Comparison of ENCODE assay signal across 8 mouse cellular contexts in genomic region chr5:140767704-140768141, GRCm38 (mm10). TPM values are rescaled to one million over a fixed set of nuclear protein-coding genes. Genes with fewer than 3 reads are reported as not detected.
DNase-seq lines count a peak whose midpoint lies in the region; ATAC-seq and TF ChIP-seq lines count a peak whose summit lies in the region.

No protein-coding gene starts in this region.

- no peak overlapping the region for H3K4me2 ChIP-seq in forebrain, embryonic 11.5 days (ENCODE audit: low read depth, low read length, severe bottlenecking)
- peak overlapping the region; percentile 47 for H3K4me2 ChIP-seq in heart, embryonic 13.5 days
- H3K4me2 ChIP-seq in kidney, postnatal 0 days (ENCODE audit: low read length), result peak overlapping the region; percentile 26; the same call in 1 of the 2 replicates
- H3K4me2 ChIP-seq in limb, embryonic 15.5 days, result no peak overlapping the region
- H3K4me2 ChIP-seq in midbrain, embryonic 16.5 days (ENCODE audit: low read length), result no peak overlapping the region
- H3K4me2 ChIP-seq in stomach, postnatal 0 days (replicated peaks; ENCODE audit: low read depth), result no peak overlapping the region

- peak; percentile 72 for DNase-seq in urinary bladder, postnatal 14 days (ENCODE audit: low spot score)
- DNase-seq in urinary bladder, adult 2 months (ENCODE audit: low spot score), result no peak
- peak; percentile 76 for DNase-seq in forebrain, embryonic 11.5 days (ENCODE audit: low spot score)
- DNase-seq in kidney, postnatal 0 days (ENCODE audit: low spot score), result peak; percentile 91
- peak; percentile 56 for DNase-seq in stomach, postnatal 0 days (ENCODE audit: low spot score)

- H3K36me3 ChIP-seq in forebrain, embryonic 11.5 days (ENCODE audit: control insufficient read depth, insufficient read depth, low read length), result no peaks in the 10 kb centered on the region
- H3K36me3 ChIP-seq in heart, embryonic 13.5 days, result peaks cover 9% of the 10 kb centered on the region; the same call in 1 of the 2 replicates
- H3K36me3 ChIP-seq in kidney, postnatal 0 days (ENCODE audit: insufficient read depth, low read length), result no peaks in the 10 kb centered on the region
- H3K36me3 ChIP-seq in limb, embryonic 15.5 days, result peaks cover 8% of the 10 kb centered on the region; the same call in 1 of the 2 replicates
- no peaks in the 10 kb centered on the region for H3K36me3 ChIP-seq in midbrain, embryonic 16.5 days (ENCODE audit: control insufficient read depth, insufficient read depth, low read length)
- H3K36me3 ChIP-seq in stomach, postnatal 0 days (ENCODE audit: control insufficient read depth, insufficient read depth, low read length), result no peaks in the 10 kb centered on the region

- H3K4me1 ChIP-seq in forebrain, embryonic 11.5 days (replicated peaks; ENCODE audit: control insufficient read depth, insufficient read depth, low read length), result peaks cover 12% of the 10 kb centered on the region; the same call in 1 of the 2 replicates
- H3K4me1 ChIP-seq in heart, embryonic 13.5 days, result peaks cover 76% of the 10 kb centered on the region
- peaks cover 33% of the 10 kb centered on the region for H3K4me1 ChIP-seq in kidney, postnatal 0 days (replicated peaks; ENCODE audit: insufficient read depth, low read length)
- H3K4me1 ChIP-seq in limb, embryonic 15.5 days, result peaks cover 48% of the 10 kb centered on the region
- H3K4me1 ChIP-seq in midbrain, embryonic 16.5 days (ENCODE audit: control insufficient read depth, insufficient read depth, low read length), result peaks cover 26% of the 10 kb centered on the region
- H3K4me1 ChIP-seq in stomach, postnatal 0 days (replicated peaks; ENCODE audit: control insufficient read depth, insufficient read depth), result peaks cover 15% of the 10 kb centered on the region

- WGBS in forebrain, embryonic 11.5 days, result 22% methylated on average over 9 of the region's 9 CpGs
- 7% methylated on average over 9 of the region's 9 CpGs for whole genome bisulfite sequencing in heart, embryonic 13.5 days
- WGBS in kidney, postnatal 0 days, result 6% methylated on average over 9 of the region's 9 CpGs
- WGBS in limb, embryonic 15.5 days, result 40% methylated on average over 9 of the region's 9 CpGs
- WGBS in midbrain, embryonic 16.5 days, result under 1% methylated on average over 9 of the region's 9 CpGs
- 21% methylated on average over 9 of the region's 9 CpGs for WGBS in stomach, postnatal 0 days

- ATAC-seq in forebrain, embryonic 11.5 days (replicated peaks; ENCODE audit: low FRiP score), result peak; percentile 56; the same call in 1 of the 2 replicates
- ATAC-seq in heart, embryonic 13.5 days (ENCODE audit: extremely low read depth, insufficient number of reproducible peaks, low FRiP score, low TSS enrichment), result peak; percentile 56; the same call in 1 of the 2 replicates
- ATAC-seq in kidney, postnatal 0 days (replicated peaks; ENCODE audit: low FRiP score, low read depth), result peak; percentile 82
- no peak for ATAC-seq in limb, embryonic 15.5 days (ENCODE audit: insufficient number of reproducible peaks, low FRiP score, low TSS enrichment, low read depth)
- ATAC-seq in midbrain, embryonic 16.5 days, result peak; percentile 63
- peak; percentile 53; the same call in 1 of the 2 replicates for ATAC-seq in stomach, postnatal 0 days (ENCODE audit: low FRiP score, low TSS enrichment)

- H3K4me3 ChIP-seq in forebrain, embryonic 11.5 days (ENCODE audit: low read depth, low read length), result no peak overlapping the region
- H3K4me3 ChIP-seq in heart, embryonic 13.5 days, result no peak overlapping the region
- H3K4me3 ChIP-seq in kidney, postnatal 0 days (replicated peaks; ENCODE audit: low read depth, low read length), result no peak overlapping the region
- no peak overlapping the region for H3K4me3 ChIP-seq in limb, embryonic 15.5 days
- H3K4me3 ChIP-seq in midbrain, embryonic 16.5 days (ENCODE audit: low read depth, low read length), result no peak overlapping the region
- no peak overlapping the region for H3K4me3 ChIP-seq in stomach, postnatal 0 days (ENCODE audit: low read depth, low read length)

- no peaks in the 10 kb centered on the region for H3K9me3 ChIP-seq in forebrain, embryonic 11.5 days (ENCODE audit: control insufficient read depth, low read length)
- no peaks in the 10 kb centered on the region for H3K9me3 ChIP-seq in heart, embryonic 13.5 days
- H3K9me3 ChIP-seq in kidney, postnatal 0 days (replicated peaks; ENCODE audit: low read length), result no peaks in the 10 kb centered on the region
- H3K9me3 ChIP-seq in limb, embryonic 15.5 days, result no peaks in the 10 kb centered on the region
- H3K9me3 ChIP-seq in midbrain, embryonic 16.5 days (replicated peaks; ENCODE audit: control insufficient read depth, low read length, poor library complexity, severe bottlenecking), result no peaks in the 10 kb centered on the region
- no peaks in the 10 kb centered on the region for H3K9me3 ChIP-seq in stomach, postnatal 0 days (ENCODE audit: control insufficient read depth, low read length)

- TF ChIP-seq EP300 in stomach, postnatal 0 days (optimal IDR thresholded peaks at IDR 0.05), result no peak

- TF ChIP-seq CTCF in kidney, postnatal 0 days (IDR thresholded peaks at IDR 0.05; ENCODE audit: low read depth), result no peak
- TF ChIP-seq CTCF in stomach, postnatal 0 days (IDR thresholded peaks at IDR 0.05; ENCODE audit: low read depth), result no peak

- no peaks in the 10 kb centered on the region for H3K27me3 ChIP-seq in forebrain, embryonic 11.5 days (ENCODE audit: control insufficient read depth, insufficient read depth, low read length)
- H3K27me3 ChIP-seq in heart, embryonic 13.5 days (replicated peaks), result no peaks in the 10 kb centered on the region
- H3K27me3 ChIP-seq in kidney, postnatal 0 days (ENCODE audit: insufficient read depth, low read length), result no peaks in the 10 kb centered on the region
- H3K27me3 ChIP-seq in limb, embryonic 15.5 days, result no peaks in the 10 kb centered on the region
- no peaks in the 10 kb centered on the region for H3K27me3 ChIP-seq in midbrain, embryonic 16.5 days (ENCODE audit: control insufficient read depth, insufficient read depth, low read depth, low read length)
- no peaks in the 10 kb centered on the region for H3K27me3 ChIP-seq in stomach, postnatal 0 days (ENCODE audit: control insufficient read depth, insufficient read depth, low read length)

- peak overlapping the region; percentile 25 for H3K9ac ChIP-seq in forebrain, embryonic 11.5 days (ENCODE audit: low read length)
- H3K9ac ChIP-seq in heart, embryonic 13.5 days, result peak overlapping the region; percentile 76
- no peak overlapping the region for H3K9ac ChIP-seq in kidney, postnatal 0 days (ENCODE audit: low read depth, low read length)
- H3K9ac ChIP-seq in limb, embryonic 15.5 days, result no peak overlapping the region
- H3K9ac ChIP-seq in midbrain, embryonic 16.5 days (ENCODE audit: low read depth, low read length), result peak overlapping the region; percentile 44
- peak overlapping the region; percentile 32; the same call in 1 of the 2 replicates for H3K9ac ChIP-seq in stomach, postnatal 0 days (ENCODE audit: low read length)

- H3K27ac ChIP-seq in forebrain, embryonic 11.5 days (ENCODE audit: low read depth, low read length), result peak overlapping the region; percentile 77
- H3K27ac ChIP-seq in heart, embryonic 13.5 days (replicated peaks), result peak overlapping the region; percentile 99
- H3K27ac ChIP-seq in kidney, postnatal 0 days, result peak overlapping the region; percentile 92
- H3K27ac ChIP-seq in limb, embryonic 15.5 days, result peak overlapping the region; percentile 84
- peak overlapping the region; percentile 83 for H3K27ac ChIP-seq in midbrain, embryonic 16.5 days (ENCODE audit: low read length)
- H3K27ac ChIP-seq in stomach, postnatal 0 days (replicated peaks), result peak overlapping the region; percentile 91

RNA-seq across cellular contexts. Expression of gene Amz1, which starts 43.8 kb away (rescaled TPM):
- polyA plus RNA-seq in urinary bladder, adult 2 months (2012; rRNA removed), result 1.2 TPM in 2 replicates
- polyA plus RNA-seq in forebrain, embryonic 11.5 days (2014; fragmentation: Nextera tagmentation; extraction: Ambion mirVana), result 0.93 and 0.96 TPM in 2 replicates
- 0.59 and 0.60 TPM in 2 replicates for polyA plus RNA-seq in heart, embryonic 13.5 days (2015; fragmentation: Nextera tagmentation; extraction: Ambion mirVana)
- 1.8 and 2.0 TPM in 2 replicates for polyA plus RNA-seq in kidney, postnatal 0 days (2015; fragmentation: Nextera tagmentation; extraction: Ambion mirVana)
- polyA plus RNA-seq in limb, embryonic 15.5 days (2015; fragmentation: Nextera tagmentation; extraction: Ambion mirVana), result 1.5 and 2.3 TPM in 2 replicates
- polyA plus RNA-seq in midbrain, embryonic 16.5 days (2015; fragmentation: Nextera tagmentation; extraction: Ambion mirVana), result 5.7 and 11.6 TPM in 2 replicates
- polyA plus RNA-seq in stomach, postnatal 0 days (2015; fragmentation: Nextera tagmentation; extraction: Ambion mirVana), result 0.65 and 0.67 TPM in 2 replicates

Comparison
In these comparisons a context has a peak if more than half of its experiments do, and no peak if none do; other contexts are left out.
1. H3K4me2 ChIP-seq: peak in heart, embryonic 13.5 days (single experiment) and kidney, postnatal 0 days (single experiment); none in forebrain, embryonic 11.5 days (single experiment), limb, embryonic 15.5 days (single experiment), midbrain, embryonic 16.5 days (single experiment) and stomach, postnatal 0 days (single experiment).
2. H3K9ac ChIP-seq: peak in forebrain, embryonic 11.5 days (single experiment), heart, embryonic 13.5 days (single experiment), midbrain, embryonic 16.5 days (single experiment) and stomach, postnatal 0 days (single experiment); none in kidney, postnatal 0 days (single experiment) and limb, embryonic 15.5 days (single experiment).
3. Peak in every context shown above with its lines, with median percentiles within 50 percentile points of each other: H3K27ac ChIP-seq.